Mouse (Mus musculus) bone marrow, adult 2 months (tissue): ENCODE measurements at regions not wholly inside any gene's neighbourhood (a gene's known extent, or its start where the extent isn't known, plus 50 kb on each side); places are given as distances from the start of the nearest gene placed in this dataset.

ENCODE experiments used
- CTCF ChIP-seq: fragments of 200-500 bp; IDR thresholded peaks from 2 replicates; pipeline ENCODE4 v1.5.1; 2011; ENCODE audit warnings: low read length, control low read depth; ENCODE audit not compliant: control insufficient read depth, insufficient read depth
- POLR2A ChIP-seq: fragments of 200-500 bp; IDR thresholded peaks from 2 replicates; pipeline ENCODE4 v1.6.1; 2011; ENCODE audit warnings: low read depth, mild to moderate bottlenecking, control low read depth, low read length, borderline replicate concordance; ENCODE audit not compliant: control insufficient read depth

- no peak for TF ChIP-seq POLR2A
- TF ChIP-seq CTCF, result no peak
These were observed 58.9 kb upstream of the Xcl1 start for GRCm38 (mm10) chr1:164994247-164994660.
